Mouse (Mus musculus) heart, adult 8-10 months (tissue): Measurements from ENCODE around the gene Cdk2ap2. TPM values are rescaled to one million over a fixed set of nuclear protein-coding genes. Genes with fewer than 3 reads are reported as not detected.
"Not testable (repeated sequence)": the region's sequence is repeated elsewhere in the genome, so short reads cannot be mapped to it uniquely, and the experiment has no call there.

Source experiments
- DNase-seq: peaks from one replicate; pipeline ENCODE4 v3.0.0; 2022; ENCODE audit warnings: low spot score
- total RNA-seq, 4 experiments: library from RNA; stranded (reverse); gene quantifications; 2 replicates each; pipeline ENCODE4 v1.2.4; 2022

Cdk2ap2 gene
- total RNA-seq, 4 experiments from 2014 or later: 33.6 to 43.4 (median 39.5) TPM

DNA sequence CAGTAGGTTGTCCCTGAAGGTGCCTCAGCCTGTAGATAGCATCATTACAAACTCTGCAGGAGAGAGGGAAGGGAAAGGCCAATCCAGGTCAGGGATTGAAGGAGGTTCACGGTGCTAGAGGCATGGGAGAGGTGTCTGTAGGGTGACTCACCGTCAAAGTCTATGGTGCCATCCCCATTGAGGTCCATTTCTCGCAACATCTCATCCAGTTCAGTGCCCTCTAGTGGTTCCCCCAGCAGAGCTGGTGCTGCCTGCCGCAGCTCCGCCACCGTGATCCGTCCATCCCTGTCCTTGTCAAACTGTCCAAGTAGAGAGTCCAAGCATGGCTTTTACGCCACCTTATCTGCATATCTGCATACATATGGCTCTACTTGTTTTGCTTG, 39.0 kb downstream of the Cdk2ap2 start:
- not testable (repeated sequence) for DNase-seq

DNA sequence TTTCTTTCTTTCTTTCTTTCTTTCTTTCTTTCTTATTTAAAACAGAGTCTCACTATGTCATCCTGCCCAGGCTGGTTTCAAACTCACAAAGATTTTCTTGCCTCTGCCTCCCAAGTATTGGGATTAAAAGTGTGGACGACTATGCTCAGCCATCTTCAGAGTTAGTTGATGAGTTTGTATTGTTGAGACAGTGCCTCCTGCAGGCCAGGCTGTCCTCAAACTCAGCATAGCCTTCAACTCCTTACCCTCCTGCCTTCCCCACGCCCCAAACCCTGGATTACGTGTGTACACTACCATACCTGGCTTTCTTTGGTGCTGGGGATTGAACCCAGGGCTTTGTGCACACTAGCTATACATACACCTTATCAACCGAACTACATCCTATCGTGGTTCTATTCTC, 39.5 kb downstream of the Cdk2ap2 start:
- DNase-seq: no peak

DNA sequence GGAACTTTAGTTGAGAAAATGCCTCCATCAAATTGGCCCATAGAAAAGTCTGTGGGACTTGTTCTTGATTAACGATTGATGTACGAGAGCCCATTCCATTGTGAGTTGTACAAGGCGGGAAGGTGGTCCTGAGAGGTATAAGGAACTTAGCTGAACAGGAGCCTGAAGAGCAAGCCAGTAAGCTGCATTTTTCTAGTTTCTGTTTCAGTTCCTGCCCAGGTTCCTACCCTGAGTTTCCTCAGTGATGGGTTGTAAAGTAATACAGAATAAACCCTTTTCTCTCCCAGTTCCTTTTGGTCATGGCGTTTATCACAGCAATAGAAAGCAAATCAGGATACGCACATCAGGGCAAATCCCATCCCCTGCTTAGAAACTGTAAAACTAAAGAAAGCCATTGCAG, 40.9 kb downstream of the Cdk2ap2 start:
- DNase-seq: no peak

DNA sequence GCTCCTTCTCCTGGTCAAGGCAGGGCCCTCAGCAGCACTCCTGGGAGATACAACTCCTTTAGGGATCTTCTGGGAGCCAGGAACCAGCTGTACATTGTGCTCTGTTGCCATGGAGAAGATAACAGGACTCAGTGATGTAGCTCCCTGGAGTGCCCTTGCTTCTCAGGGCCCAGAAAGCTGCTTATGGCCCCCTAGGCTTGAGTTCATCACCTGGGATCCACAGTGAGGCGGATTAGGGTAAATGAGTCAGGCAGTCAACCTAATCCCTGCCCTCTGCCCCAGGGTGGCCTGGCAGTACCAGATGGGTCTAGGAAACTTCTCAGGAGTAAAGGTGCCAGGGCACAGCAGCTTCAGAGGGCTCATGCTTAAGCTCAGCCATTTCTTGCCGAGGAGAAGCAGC, 42.5 kb downstream of the Cdk2ap2 start, which contains the start of gene Gpr152:
Gene Gpr152, plus strand, starts transcription at position 342 of the 400 bp plus-strand sequence.
- DNase-seq: no peak

DNA sequence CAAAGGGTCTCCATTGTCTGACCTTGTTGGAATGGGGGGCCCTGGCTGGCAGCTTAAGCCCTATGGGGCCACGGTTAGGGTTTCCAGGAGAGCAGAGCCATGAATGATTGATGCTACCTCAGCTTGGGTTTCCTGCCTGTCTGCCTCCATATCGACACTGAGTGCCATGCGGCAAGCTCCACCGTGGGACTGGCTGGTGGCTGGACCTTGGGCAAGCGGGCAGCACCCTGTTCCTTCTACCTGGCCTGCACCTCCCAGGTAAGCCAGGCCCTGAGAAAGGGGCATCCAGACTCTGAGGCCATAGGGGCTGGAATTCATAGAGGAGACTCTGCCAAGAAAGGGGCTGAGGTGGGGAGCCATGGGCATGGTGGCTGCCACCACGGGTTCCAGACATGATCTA, 43.2 kb downstream of the Cdk2ap2 start:
- no peak for DNase-seq

DNA sequence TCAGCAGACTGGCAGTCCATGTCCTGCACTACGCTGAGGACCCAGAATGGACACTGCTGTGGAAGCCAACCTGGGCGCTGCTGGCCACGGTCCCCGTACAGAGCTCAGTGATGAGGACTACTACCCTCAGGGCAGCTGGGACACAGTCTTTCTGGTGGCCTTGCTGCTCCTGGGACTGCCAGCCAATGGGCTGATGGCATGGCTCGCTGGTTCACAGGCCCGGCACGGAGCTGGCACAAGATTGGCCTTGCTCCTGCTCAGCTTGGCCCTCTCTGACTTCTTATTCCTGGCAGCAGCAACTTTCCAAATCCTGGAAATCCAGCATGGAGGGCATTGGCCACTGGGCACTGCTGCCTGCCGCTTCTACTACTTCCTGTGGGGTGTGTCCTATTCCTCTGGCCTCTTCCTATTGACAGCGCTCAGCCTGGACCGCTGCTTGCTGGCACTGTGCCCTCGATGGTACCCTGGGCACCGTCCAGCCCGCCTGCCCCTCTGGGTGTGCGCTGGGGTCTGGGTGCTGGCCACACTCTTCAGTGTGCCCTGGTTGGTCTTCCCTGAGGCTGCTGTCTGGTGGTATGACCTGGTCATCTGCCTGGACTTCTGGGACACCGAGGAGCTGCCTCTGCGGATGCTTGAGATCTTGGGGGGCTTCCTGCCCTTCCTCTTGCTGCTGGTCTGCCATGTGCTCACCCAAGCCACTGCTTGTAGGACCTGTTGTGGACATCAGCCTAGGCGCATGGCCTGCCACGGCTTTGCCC, 45.6 kb downstream of the Cdk2ap2 start:
- DNase-seq: no peak

DNA sequence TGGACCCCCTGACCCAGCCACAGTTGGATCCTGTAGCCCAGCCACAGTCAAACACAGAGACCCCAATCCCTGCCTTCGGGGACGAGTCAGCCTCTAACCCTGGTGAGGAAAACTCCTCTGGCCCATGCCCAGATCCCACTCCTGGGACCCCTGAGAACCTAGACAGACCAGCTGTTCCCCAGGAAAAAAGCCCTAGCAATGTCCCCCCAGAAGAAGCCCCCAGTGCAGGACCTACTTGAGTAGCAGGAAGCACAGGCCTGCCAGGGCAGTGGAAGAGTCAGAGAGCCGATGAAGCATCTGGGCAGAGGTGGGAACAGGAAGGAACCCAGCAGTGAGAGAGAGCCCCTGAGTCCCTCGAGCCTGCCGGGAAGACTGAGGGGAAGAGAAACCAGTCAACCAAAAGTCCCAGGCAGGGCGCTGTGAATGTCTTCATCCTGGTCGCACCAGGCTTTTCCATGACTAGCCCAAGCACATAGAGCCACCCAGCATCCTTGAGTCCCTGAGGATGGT, 46.8 kb downstream of the Cdk2ap2 start, which contains the start of gene Cabp4:
Gene Cabp4, minus strand, starts transcription at position 275 of the 510 bp plus-strand sequence.
- DNase-seq: no peak

DNA sequence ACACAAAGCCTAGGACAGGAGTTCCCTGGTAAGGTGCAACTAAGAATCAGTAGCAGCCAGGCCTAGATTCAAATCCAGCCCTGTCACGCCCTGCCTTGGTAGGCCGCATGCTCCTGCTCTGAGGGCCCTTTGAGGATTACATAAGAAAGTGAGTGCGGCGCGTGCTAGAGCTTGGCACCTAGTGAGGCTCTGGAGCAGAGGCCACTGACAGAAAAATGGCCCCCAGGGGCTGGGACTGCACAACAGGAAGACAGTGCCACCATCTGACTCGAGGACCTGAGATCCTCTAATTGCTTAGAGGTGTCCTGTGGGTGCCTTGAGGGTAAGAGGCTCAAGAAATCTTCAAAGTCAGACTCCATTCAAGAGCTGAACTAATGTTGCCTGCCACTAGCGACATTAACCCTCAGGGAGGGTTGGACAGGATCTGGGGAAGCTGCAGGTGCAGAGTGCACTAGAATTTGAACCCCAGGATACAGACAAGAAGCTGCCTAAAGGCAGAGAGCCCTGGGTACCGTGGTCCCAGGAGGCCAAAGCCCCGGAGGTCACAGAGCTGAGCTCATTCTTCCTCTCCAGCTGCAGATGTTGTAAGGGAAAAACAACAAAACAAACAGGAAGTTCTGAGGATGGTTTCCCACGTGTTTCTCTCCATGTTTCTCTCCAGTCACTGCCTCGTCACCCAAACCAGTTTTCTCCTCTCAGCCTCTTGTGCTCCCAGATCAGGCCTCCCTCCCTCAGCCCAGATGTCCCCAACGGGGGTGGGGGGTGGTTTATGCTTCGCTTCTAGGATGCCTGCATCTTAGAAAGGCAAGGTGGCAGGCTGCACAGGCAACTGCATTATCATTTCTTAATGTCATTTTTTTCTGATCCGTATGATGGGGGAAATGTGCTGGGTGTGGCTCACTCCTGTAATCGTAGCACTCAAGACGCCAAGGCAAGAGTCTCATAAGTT, 47.8 kb downstream of the Cdk2ap2 start:
- no peak for DNase-seq

DNA sequence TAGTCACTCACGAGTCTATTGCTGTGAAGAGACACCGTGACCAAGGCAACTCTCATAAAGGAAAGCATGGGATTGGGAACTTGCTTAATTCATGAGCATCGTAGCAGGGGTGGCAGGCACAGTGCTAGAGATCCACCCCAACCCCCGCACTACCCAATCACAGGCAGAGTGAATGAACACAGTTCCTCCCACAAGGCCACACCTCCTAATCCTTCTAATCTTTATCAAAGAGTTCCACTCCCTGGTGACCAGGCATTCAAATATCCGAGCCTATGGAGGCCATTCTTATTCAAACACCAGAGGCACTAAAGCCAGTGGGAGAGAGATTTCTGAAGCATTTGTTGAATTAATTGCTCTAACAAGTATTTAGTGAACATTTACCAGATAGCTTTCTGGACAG, 49.0 kb downstream of the Cdk2ap2 start:
- DNase-seq: no peak

DNA sequence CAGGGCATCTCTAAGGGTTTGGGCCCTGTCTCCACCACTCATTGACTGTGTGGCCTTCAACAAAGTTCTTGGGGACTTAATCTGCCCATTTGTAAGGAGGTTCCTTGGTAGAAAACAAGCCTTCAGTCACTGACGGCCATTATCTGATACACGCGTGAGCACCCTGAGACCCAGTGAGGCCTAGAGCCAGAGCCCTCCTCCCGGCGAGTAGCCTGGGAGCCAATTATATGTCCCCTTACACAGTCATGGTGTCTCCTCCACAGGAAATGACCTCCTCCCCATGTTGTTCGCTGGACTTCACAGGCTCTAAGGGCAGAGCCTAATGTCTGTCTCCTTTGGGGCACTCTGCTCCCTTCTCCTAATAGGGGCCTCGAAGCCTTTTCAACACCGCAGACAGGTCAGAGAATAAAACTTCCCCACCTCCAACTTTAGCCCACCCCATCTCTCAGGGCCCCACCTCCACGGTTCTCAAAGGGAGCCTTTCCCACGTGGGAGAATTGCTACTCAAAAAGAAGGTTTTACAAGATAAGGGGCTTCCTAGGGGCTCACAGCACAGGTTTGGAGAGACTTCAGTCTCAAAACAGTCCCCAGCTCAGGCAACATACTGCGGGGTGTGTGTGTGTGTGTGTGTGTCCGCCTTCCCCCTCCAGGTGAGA, 49.5 kb downstream of the Cdk2ap2 start:
- no peak for DNase-seq

DNA sequence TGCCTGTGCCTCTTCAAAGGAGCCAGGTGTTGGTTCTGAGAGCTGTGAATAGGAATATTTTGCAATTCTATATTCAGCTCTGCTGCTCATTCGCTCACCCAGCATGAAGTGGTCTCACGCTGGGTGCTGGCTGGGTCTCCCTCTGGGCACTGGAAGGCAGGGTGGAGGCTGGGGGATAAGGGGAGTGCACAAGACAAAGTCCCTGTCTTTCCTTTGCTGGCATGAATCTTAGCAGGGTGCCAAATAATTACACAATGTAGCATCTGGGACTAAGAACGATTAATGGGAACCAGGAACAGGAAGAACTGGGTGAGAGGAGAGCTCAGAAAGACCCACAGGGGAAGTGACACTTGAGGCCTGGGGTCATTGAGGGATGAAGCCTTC, 50.0 kb downstream of the Cdk2ap2 start:
- DNase-seq: no peak

DNA sequence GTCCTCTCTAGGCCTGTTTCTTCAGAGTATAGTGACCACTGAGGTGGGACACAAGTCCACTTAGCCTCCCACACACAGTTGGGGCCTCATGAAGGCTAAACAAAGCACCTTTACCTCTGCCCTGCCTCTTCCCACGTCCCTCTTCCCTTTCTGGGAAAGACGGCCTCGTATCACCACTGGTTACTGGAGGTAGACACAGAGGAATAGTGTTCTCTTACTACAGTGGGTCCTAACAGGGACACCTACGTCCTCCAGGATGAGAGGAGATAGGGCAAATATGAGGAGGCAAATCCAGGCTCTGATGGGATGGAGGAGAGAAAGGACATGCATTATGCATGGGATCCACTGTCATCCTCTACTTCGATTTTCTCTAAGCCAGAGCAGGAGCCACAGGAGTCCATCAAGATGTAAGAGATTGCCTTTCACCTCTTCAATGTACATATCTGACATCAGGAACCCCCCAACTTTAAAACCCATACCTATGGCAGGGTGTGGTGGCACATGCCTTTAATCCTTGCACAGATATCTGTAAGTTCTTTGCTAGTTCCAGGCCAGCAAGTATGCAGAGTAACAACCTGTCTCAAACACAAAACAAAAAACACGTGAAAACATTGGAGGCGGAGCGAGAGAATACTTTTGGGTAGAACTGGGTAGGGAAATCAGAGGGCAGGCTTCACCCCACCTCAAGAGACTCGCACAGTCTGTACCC, 51.0 kb downstream of the Cdk2ap2 start:
- no peak for DNase-seq

DNA sequence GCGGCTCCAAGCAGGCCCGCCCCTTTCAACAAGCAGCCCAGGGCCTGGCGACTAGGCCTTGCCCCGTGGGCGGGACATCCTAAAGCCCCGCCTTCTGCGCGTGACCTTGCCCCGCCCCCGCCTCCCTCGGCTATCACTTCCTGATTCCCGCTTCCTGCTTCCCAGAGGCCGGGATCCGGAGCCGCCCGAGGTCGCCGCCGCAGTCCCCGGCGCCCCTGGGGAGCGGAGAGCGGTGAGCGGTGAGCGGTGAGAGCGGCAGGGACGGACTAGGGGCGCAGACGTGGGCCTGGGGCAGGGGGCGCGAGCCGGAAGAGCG, 51.5 kb downstream of the Cdk2ap2 start, which contains the start of gene Coro1b:
Gene Coro1b, plus strand, starts transcription at position 129 of the 316 bp plus-strand sequence.
- peak; percentile 97 for DNase-seq

Other genes with a start within 250 kb of the Cdk2ap2 start
- gene Chka, start 245.4 kb upstream of the Cdk2ap2 start, total RNA-seq: 10 to 100 TPM in 1 of 4 experiments, 1 to 10 TPM in 3; 8.3 to 10.4 (median 8.7) TPM
- gene Tcirg1, start 190.0 kb upstream of the Cdk2ap2 start, total RNA-seq: 10 to 100 TPM in 2 of 4 experiments, 1 to 10 TPM in 2; 8.5 to 13.9 (median 9.3) TPM
- 100 to 1,000 TPM; 481 to 543 (median 507) TPM for gene Ndufs8, start 184.4 kb upstream of the Cdk2ap2 start, total RNA-seq
- 1 to 10 TPM in 3 of 4 experiments, under 1 TPM in 1; 0.76 to 2.2 (median 1.6) TPM for gene Aldh3b1, start 167.4 kb upstream of the Cdk2ap2 start, total RNA-seq
- gene Unc93b1, start 162.0 kb upstream of the Cdk2ap2 start, total RNA-seq: 10 to 100 TPM; 11.1 to 19.2 (median 13.7) TPM
- 1 to 10 TPM in 1 of 4 experiments, under 1 TPM in 3; 0.35 to 1.2 (median 0.55) TPM for gene Aldh3b3, start 138.5 kb upstream of the Cdk2ap2 start, total RNA-seq
- under 1 TPM in 2 of 4 experiments, not detected in 2; 0.19 to 0.23 TPM for gene Aldh3b2, start 124.9 kb upstream of the Cdk2ap2 start, total RNA-seq
- gene Acy3, start 110.6 kb upstream of the Cdk2ap2 start, total RNA-seq: 10 to 100 TPM; 24.2 to 32.4 (median 28.4) TPM
- gene Tbx10, start 104.4 kb upstream of the Cdk2ap2 start, total RNA-seq: not detected
- gene Nudt8, start 96.6 kb upstream of the Cdk2ap2 start, total RNA-seq: 100 to 1,000 TPM; 134 to 165 (median 153) TPM
- gene Gm49405, start 96.6 kb upstream of the Cdk2ap2 start, total RNA-seq: 1 to 10 TPM in 1 of 4 experiments, under 1 TPM in 3; 0.69 to 1.6 (median 0.81) TPM
- gene Doc2g, start 93.9 kb upstream of the Cdk2ap2 start, total RNA-seq: 100 to 1,000 TPM; 255 to 281 (median 261) TPM
- gene Ndufv1, start 84.4 kb upstream of the Cdk2ap2 start, total RNA-seq: 1,000 to 10,000 TPM; 1,087 to 1,207 (median 1,176) TPM
- 100 to 1,000 TPM; 355 to 468 (median 390) TPM for gene Gstp1, start 59.2 kb upstream of the Cdk2ap2 start, total RNA-seq
- gene Gstp2, start 51.2 kb upstream of the Cdk2ap2 start, total RNA-seq: 100 to 1,000 TPM; 131 to 147 (median 142) TPM
- not detected for gene Gstp3, start 37.6 kb upstream of the Cdk2ap2 start, total RNA-seq
- gene Cabp2, start 15.6 kb upstream of the Cdk2ap2 start, total RNA-seq: not detected
- 10 to 100 TPM; 17.0 to 22.1 (median 18.3) TPM for gene Pitpnm1, start 2.8 kb downstream of the Cdk2ap2 start, total RNA-seq
- 10 to 100 TPM; 65.9 to 79.6 (median 70.7) TPM for gene Aip, start 28.7 kb downstream of the Cdk2ap2 start, total RNA-seq
- not detected for gene Gpr152, start 42.6 kb downstream of the Cdk2ap2 start, total RNA-seq
- not detected for gene Cabp4, start 46.9 kb downstream of the Cdk2ap2 start, total RNA-seq
- gene Coro1b, start 51.4 kb downstream of the Cdk2ap2 start, total RNA-seq: 10 to 100 TPM; 34.9 to 55.9 (median 42.8) TPM
- gene Ptprcap, start 56.4 kb downstream of the Cdk2ap2 start, total RNA-seq: 1 to 10 TPM in 3 of 4 experiments, under 1 TPM in 1; 0.73 to 2.4 (median 1.3) TPM
- 10 to 100 TPM; 15.6 to 17.9 (median 17.0) TPM for gene Rps6kb2, start 66.2 kb downstream of the Cdk2ap2 start, total RNA-seq
- gene Carns1, start 78.3 kb downstream of the Cdk2ap2 start, total RNA-seq: 10 to 100 TPM; 28.3 to 37.5 (median 30.5) TPM
- 10 to 100 TPM in 2 of 4 experiments, 1 to 10 TPM in 2; 8.6 to 19.6 (median 12.4) TPM for gene Tbc1d10c, start 94.1 kb downstream of the Cdk2ap2 start, total RNA-seq
- gene Ppp1ca, start 94.9 kb downstream of the Cdk2ap2 start, total RNA-seq: 100 to 1,000 TPM; 261 to 310 (median 281) TPM
- 1 to 10 TPM; 5.3 to 6.2 (median 5.6) TPM for gene Rad9a, start 104.5 kb downstream of the Cdk2ap2 start, total RNA-seq
- 1 to 10 TPM in 2 of 4 experiments, under 1 TPM in 2; 0.57 to 1.6 (median 1.0) TPM for gene Clcf1, start 117.1 kb downstream of the Cdk2ap2 start, total RNA-seq
- under 1 TPM in 1 of 4 experiments, not detected in 3; 0.87 TPM for gene AC109138.7, start 117.2 kb downstream of the Cdk2ap2 start, total RNA-seq
- 10 to 100 TPM; 11.9 to 17.5 (median 14.3) TPM for gene Pold4, start 134.7 kb downstream of the Cdk2ap2 start, total RNA-seq
- gene Ssh3, start 172.0 kb downstream of the Cdk2ap2 start, total RNA-seq: 10 to 100 TPM in 2 of 4 experiments, 1 to 10 TPM in 2; 6.1 to 11.4 (median 8.1) TPM
- 1 to 10 TPM in 1 of 4 experiments, under 1 TPM in 3; 0.59 to 2.1 (median 0.80) TPM for gene Ankrd13d, start 186.0 kb downstream of the Cdk2ap2 start, total RNA-seq
- gene Grk2, start 209.0 kb downstream of the Cdk2ap2 start, total RNA-seq: 10 to 100 TPM; 48.7 to 55.9 (median 50.7) TPM